Mouse (Mus musculus) embryonic facial prominence, embryonic 15.5 days (tissue): ENCODE measurements at regions not wholly inside any gene's neighbourhood (a gene's known extent, or its start where the extent isn't known, plus 50 kb on each side); places are given as distances from the start of the nearest gene placed in this dataset.

Source experiments
- ATAC-seq: fragments of 200-750 bp; cut with Nextera tagmentation; 2 replicates; pipeline ENCODE4 v1.8.0; 2017; ENCODE audit warnings: low read depth, moderate TSS enrichment; ENCODE audit not compliant: insufficient number of reproducible peaks, low FRiP score, low TSS enrichment
- H3K27ac ChIP-seq: fragments of 300-500 bp; sonication (generic); replicated peaks from 2 replicates; pipeline ENCODE4 v1.5.1; 2015; ENCODE audit warnings: mild to moderate bottlenecking, inconsistent platforms
- H3K27me3 ChIP-seq: fragments of 300-500 bp; sonication (generic); 2 replicates; pipeline ENCODE4 v1.6.1; 2015; ENCODE audit warnings: inconsistent platforms
- H3K36me3 ChIP-seq: fragments of 300-500 bp; sonication (generic); 2 replicates; pipeline ENCODE4 v1.6.1; 2015; ENCODE audit warnings: mild to moderate bottlenecking, inconsistent platforms
- H3K4me1 ChIP-seq: fragments of 300-500 bp; sonication (generic); 2 replicates; pipeline ENCODE4 v1.6.1; 2015; ENCODE audit warnings: inconsistent platforms
- H3K4me2 ChIP-seq: fragments of 300-500 bp; sonication (generic); replicated peaks from 2 replicates; pipeline ENCODE4 v1.6.1; 2015; ENCODE audit warnings: mild to moderate bottlenecking, inconsistent platforms
- H3K4me3 ChIP-seq: fragments of 300-500 bp; sonication (generic); replicated peaks from 2 replicates; pipeline ENCODE4 v1.5.1; 2015; ENCODE audit warnings: mild to moderate bottlenecking, inconsistent platforms
- H3K9ac ChIP-seq: fragments of 300-500 bp; sonication (generic); 2 replicates; pipeline ENCODE4 v1.6.1; 2015; ENCODE audit warnings: inconsistent platforms
- H3K9me3 ChIP-seq: fragments of 300-500 bp; sonication (generic); replicated peaks from 2 replicates; pipeline ENCODE4 v1.6.1; 2016; ENCODE audit warnings: inconsistent platforms
- WGBS: fragments of 180-500 bp; shearing (Covaris S2); methylation state at CpG from one replicate; pipeline ENCODE4 v1.1.7; 2015; 5-methylcytosine and 5-hydroxymethylcytosine counted together

DNA sequence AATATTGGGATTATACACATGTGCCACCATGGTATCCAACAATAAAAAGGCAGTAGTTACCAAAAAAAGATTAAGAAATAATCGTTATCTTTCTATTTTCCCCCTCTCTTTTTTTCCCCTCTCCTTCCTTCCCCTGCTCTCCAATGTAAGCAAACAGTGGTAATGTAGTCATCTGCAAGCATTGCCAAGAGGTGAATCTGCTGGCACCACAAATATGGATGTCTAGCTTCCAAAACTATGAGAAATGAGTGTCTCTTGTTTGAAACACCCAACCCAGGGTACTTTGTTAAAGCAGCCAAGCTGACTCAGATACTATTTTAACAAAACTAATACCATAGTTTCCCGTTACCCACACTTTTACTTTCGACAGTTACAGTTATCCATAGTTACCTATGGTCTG, 784.2 kb downstream of the Gsdmc2 start:
- no peaks in the 10 kb centered on the region for H3K9me3 ChIP-seq
- 86% methylated on average over 3 of the region's 3 CpGs for WGBS
- no peak for ATAC-seq

DNA sequence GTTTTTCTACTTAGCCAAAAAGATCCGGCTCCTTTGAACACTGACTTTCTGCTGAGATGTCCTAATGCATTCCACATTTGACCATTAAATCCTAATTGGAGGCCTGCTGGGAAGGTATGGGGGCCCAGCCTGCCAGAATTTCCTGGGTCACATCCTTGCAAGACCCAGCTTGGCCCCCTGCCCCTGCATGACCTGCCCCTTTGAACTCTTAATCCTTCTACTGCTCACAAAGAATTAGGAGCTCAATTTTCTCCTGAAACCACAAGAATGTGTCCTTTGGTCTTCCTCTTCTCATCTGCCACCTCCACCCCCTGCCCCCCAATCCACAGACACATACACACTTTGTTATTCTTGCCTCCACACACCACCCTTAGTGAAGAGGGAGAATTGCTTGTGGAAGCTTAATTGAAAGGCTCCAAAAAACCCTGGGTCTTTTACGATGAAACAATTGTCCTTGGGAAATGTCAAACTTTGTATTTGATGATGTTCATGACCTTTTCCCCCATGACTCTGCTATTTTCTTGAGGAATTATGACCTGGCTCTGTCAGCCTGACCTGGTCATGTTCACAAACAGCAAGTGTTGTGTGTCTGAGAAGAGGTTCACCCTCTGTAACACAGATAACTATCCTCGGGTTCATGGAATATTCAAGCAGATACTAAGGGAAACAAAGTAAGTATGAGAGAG, 792.3 kb downstream of the Gsdmc2 start:
- no peak overlapping the region for H3K27ac ChIP-seq
- H3K9me3 ChIP-seq = no peaks in the 10 kb centered on the region
- H3K36me3 ChIP-seq = no peaks in the 10 kb centered on the region
- H3K4me3 ChIP-seq = no peak overlapping the region
- H3K4me2 ChIP-seq = no peak overlapping the region
- no peak for ATAC-seq
- WGBS = 21% methylated on average over 3 of the region's 3 CpGs
- H3K27me3 ChIP-seq = no peaks in the 10 kb centered on the region
- no peak overlapping the region for H3K9ac ChIP-seq
- H3K4me1 ChIP-seq = no peaks in the 10 kb centered on the region

More for the DNA sequence above, 784.2 kb downstream of the Gsdmc2 start:
- no peaks in the 10 kb centered on the region for H3K36me3 ChIP-seq
- no peak overlapping the region for H3K4me2 ChIP-seq
- H3K4me3 ChIP-seq = no peak overlapping the region
- no peak overlapping the region for H3K9ac ChIP-seq
- H3K27ac ChIP-seq = no peak overlapping the region
- no peaks in the 10 kb centered on the region for H3K27me3 ChIP-seq
- no peaks in the 10 kb centered on the region for H3K4me1 ChIP-seq

DNA sequence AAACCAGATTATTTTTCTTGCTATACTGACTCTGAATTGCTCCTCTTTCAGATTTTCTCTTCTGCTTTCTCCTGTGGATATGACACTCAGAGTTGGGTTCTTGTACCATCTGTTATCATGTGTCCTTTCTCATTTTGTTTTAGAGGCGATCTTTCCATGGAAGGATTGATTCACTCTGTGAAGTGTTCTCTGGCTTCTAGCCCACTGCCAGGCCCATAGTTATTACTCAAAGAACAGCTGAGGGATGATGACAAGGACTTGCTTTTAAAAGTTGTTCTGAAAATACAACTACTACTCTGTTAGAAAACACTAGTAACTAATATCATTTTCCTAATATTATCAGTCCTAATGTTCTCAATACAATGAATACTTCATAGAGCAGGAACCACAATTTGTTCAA, 794.9 kb downstream of the Gsdmc2 start:
- no peaks in the 10 kb centered on the region for H3K27me3 ChIP-seq
- H3K9me3 ChIP-seq = no peaks in the 10 kb centered on the region
- 93% methylated on average over 1 of the region's 1 CpGs for WGBS
- no peak for ATAC-seq
- H3K4me1 ChIP-seq = no peaks in the 10 kb centered on the region
- H3K4me3 ChIP-seq = no peak overlapping the region
- no peaks in the 10 kb centered on the region for H3K36me3 ChIP-seq
- H3K27ac ChIP-seq = no peak overlapping the region
- no peak overlapping the region for H3K4me2 ChIP-seq
- H3K9ac ChIP-seq = no peak overlapping the region

DNA sequence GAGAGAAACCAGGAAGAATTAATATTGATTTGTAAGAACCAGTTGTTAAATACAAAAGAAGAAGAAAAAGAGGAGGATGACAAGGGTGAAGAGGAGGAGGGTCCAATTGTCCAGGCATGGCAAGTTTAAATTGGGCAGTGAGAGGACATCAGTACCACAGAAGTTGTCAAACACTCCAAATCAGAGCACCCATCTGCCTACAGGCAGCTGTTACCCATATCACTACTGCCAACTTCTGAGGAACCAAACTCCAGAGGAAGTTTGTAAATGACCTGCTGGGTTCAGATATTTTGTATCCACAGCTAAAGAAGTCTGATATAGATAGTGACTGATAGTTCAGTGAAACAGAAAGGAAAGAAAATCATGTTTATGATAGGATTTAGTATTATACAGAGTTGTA, 802.6 kb downstream of the Gsdmc2 start:
- H3K4me3 ChIP-seq = no peak overlapping the region
- no peak overlapping the region for H3K9ac ChIP-seq
- no peak for ATAC-seq
- H3K27me3 ChIP-seq = no peaks in the 10 kb centered on the region
- no peak overlapping the region for H3K27ac ChIP-seq
- H3K9me3 ChIP-seq = no peaks in the 10 kb centered on the region
- H3K36me3 ChIP-seq = no peaks in the 10 kb centered on the region
- no peak overlapping the region for H3K4me2 ChIP-seq
- H3K4me1 ChIP-seq = no peaks in the 10 kb centered on the region

DNA sequence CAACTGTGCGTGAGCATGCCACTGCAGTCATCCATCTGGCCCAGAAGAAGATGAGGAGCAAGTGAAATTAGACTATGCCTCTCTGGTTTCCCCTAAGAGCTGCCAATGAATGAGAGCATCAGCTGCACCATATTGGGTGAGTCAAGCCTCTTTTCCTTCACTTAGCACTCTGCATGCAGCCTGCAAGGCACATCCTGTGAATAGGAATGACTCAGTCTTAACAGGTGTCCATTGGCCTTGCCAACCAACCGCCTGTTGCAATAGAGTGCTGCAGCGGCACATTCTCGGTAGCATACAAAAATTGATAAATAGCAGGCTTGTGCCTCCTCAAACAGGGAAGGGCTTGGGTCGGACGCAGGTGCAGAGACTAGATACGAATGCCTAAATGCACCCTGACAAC, 808.7 kb downstream of the Gsdmc2 start:
- 79% methylated on average over 7 of the region's 7 CpGs for WGBS
- Histone ChIP-seq H3K4me3 (no peak overlapping the region), H3K27ac (no peak overlapping the region), H3K4me1 (no peaks in the 10 kb centered on the region), H3K9ac (no peak overlapping the region), H3K4me2 (no peak overlapping the region), H3K27me3 (no peaks in the 10 kb centered on the region), H3K36me3 (no peaks in the 10 kb centered on the region), H3K9me3 (no peaks in the 10 kb centered on the region)
- ATAC-seq = no peak

DNA sequence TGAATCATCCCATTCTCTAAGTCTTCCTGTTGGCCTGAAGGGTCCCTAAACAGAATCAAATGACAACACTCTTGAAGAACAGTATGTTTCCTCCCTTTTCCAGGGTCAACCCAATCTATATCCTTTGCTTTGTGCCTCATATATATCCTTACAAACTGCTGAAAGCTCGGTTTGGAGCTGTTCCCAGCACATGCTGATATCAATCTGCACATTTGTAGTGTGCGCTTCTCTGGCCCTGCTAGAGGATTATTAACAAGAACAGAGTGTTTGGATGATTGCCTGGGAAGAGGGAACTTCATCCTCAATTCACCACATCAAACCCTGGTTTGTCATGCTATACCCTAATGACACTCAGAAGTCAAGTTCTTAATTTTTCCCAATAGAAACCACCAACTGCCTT, 824.2 kb downstream of the Gsdmc2 start:
- peak; percentile 80 for ATAC-seq
- Histone ChIP-seq H3K27ac (no peak overlapping the region), H3K4me3 (no peak overlapping the region), H3K27me3 (no peaks in the 10 kb centered on the region), H3K4me1 (peaks cover 10% of the 10 kb centered on the region; the same call in 1 of the 2 replicates), H3K9ac (no peak overlapping the region), H3K4me2 (no peak overlapping the region), H3K36me3 (no peaks in the 10 kb centered on the region), H3K9me3 (no peaks in the 10 kb centered on the region)
- 27% methylated on average over 2 of the region's 2 CpGs for WGBS

DNA sequence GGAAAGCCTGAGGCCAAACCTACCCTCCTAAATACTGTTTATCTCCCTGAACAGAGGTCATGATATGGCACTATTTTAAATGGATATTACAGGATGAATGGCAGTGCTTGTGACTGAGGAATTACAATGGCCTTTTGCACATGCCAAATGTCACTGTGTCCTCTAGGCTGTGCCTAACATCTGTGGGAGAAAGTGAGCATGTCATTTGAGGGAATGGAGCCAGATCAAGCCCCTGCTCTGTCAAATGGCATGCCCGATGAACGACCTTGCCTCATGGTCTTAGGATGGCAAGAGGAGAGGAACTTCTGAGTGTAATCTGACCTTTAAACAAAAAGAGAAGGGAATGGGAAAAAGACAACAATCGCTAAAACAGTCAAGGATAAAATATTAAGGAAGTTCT, 827.0 kb downstream of the Gsdmc2 start:
- no peaks in the 10 kb centered on the region for H3K9me3 ChIP-seq
- H3K27me3 ChIP-seq = no peaks in the 10 kb centered on the region
- H3K4me2 ChIP-seq = no peak overlapping the region
- H3K9ac ChIP-seq = no peak overlapping the region
- H3K27ac ChIP-seq = no peak overlapping the region
- 51% methylated on average over 3 of the region's 3 CpGs for WGBS
- ATAC-seq = no peak
- no peaks in the 10 kb centered on the region for H3K36me3 ChIP-seq
- peaks cover 10% of the 10 kb centered on the region; the same call in 1 of the 2 replicates for H3K4me1 ChIP-seq
- no peak overlapping the region for H3K4me3 ChIP-seq

DNA sequence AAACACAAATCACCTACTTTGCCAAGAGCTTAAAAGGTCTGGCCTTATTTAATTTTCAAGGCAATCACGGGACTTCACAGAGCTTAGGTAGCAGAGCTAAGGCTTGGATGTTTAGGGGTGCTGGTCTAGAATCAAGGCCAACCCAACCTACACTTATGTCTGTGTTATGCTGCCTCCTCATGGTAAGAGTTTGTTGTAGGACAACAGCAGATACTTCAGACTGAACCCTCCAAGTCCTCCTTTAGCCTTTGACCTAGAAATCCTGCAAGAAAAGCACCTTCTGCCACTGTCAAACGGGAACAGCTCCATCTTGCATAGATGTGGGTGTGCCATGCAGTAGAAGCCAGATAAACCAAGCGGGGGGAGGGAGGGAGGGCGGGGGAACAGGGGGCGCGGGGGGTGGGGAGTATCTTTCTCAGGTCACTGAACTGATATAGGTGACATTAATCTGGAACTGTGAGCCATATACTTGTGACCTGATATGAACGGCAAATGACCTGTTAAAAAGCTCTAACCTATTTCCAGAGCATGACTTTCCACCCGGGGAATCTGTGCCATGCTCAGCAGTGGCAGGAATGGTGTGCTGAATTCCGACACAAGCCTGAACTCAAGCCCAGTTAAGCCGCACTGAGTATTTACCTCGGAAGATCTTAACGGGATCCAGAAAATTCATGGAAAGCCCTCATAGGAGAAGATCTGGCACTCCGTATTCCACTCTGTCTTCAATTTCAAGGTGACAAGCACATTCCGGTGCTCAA, 838.3 kb downstream of the Gsdmc2 start:
- Histone ChIP-seq H3K27ac (no peak overlapping the region), H3K4me3 (no peak overlapping the region), H3K9ac (no peak overlapping the region), H3K4me2 (no peak overlapping the region), H3K36me3 (no peaks in the 10 kb centered on the region), H3K4me1 (no peaks in the 10 kb centered on the region), H3K9me3 (no peaks in the 10 kb centered on the region), H3K27me3 (no peaks in the 10 kb centered on the region)
- no peak for ATAC-seq
- WGBS = 66% methylated on average over 13 of the region's 14 CpGs

DNA sequence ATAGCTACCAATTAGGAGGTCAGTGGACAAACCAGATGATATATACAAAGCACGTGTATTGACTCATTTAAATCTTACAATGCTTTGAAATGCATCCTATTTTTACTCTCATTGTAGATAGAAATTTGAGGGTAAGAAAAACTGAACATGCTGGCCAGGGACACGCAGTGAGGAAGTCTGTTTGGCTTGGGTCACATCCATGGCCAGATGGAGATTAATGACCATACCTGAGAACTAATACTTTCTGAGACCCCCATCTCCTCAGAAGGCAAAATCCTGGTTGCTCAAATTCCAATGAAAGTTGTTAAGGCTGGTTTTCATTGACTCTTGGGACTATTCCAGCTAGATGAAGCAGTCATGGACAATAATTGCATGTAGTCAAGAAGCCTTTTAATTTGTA, 850.3 kb downstream of the Gsdmc2 start:
- Histone ChIP-seq H3K4me3 (no peak overlapping the region), H3K9ac (no peak overlapping the region), H3K4me2 (no peak overlapping the region), H3K27ac (no peak overlapping the region), H3K36me3 (no peaks in the 10 kb centered on the region), H3K4me1 (no peaks in the 10 kb centered on the region), H3K9me3 (no peaks in the 10 kb centered on the region), H3K27me3 (no peaks in the 10 kb centered on the region)
- 83% methylated on average over 2 of the region's 2 CpGs for WGBS
- no peak for ATAC-seq

DNA sequence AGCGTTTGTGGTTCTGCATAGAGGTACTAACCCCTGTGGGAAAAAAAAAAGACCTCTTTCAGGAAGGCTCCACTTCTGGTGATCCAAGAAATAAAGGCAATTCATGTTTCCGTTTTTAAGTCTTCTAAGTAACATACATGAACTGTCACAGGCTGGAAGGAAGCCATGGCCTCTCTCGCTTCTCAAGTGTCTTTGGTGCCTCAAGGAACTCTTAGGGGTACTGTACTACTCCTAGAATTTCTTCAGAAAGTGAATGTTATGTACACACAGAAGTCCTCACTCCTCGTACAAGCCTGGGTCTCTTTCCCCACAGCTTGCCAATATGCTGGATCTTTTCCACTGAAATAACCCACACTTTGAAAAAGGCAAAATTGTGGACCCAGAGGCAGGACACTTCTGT, 858.1 kb downstream of the Gsdmc2 start:
- H3K4me3 ChIP-seq = no peak overlapping the region
- ATAC-seq = no peak
- no peak overlapping the region for H3K27ac ChIP-seq
- no peaks in the 10 kb centered on the region for H3K27me3 ChIP-seq
- H3K4me2 ChIP-seq = no peak overlapping the region
- H3K9ac ChIP-seq = no peak overlapping the region
- H3K36me3 ChIP-seq = no peaks in the 10 kb centered on the region
- no peaks in the 10 kb centered on the region for H3K4me1 ChIP-seq
- WGBS = 64% methylated on average over 4 of the region's 4 CpGs
- no peaks in the 10 kb centered on the region for H3K9me3 ChIP-seq

DNA sequence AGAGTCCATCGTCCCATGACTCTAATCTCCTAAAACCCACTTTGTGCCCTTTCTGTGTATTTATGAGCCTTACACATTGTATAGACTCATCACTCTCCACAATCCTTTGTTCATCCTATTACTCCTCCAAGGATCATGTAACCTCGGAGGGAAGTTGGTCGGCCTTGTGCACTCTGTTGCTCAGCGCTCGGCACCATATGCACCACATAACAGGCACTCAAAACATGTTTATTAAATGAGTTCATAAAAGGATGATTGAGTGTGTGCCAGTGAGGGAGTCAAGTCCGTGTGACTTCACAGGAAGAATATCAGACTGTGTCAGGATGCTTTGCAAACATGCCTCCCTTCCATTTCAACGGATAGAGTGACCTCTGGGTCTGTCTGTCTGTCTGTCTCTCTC, 858.8 kb downstream of the Gsdmc2 start:
- Histone ChIP-seq H3K36me3 (no peaks in the 10 kb centered on the region), H3K4me1 (no peaks in the 10 kb centered on the region), H3K27ac (no peak overlapping the region), H3K27me3 (no peaks in the 10 kb centered on the region), H3K4me2 (no peak overlapping the region), H3K4me3 (no peak overlapping the region), H3K9me3 (no peaks in the 10 kb centered on the region), H3K9ac (no peak overlapping the region)
- ATAC-seq = no peak
- 71% methylated on average over 7 of the region's 7 CpGs for WGBS

DNA sequence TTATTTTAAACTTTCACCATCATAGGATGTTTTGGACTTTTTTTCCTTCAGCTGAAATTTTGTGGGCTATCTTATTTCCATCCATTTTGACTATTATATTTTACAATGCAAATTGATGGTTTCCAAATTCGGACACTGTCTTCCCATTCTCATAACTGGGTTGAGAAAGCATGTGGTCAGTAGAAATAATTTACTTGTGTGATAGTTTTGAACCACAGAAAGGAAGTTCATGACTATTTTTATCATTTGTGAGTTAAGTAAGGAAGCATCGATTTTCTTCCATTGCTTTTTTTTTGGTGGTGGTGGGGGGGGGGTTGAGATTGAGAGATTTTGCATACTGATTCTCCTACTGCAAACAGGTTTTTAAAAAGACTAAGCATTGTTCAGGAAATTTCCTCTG, 874.4 kb downstream of the Gsdmc2 start:
- Histone ChIP-seq H3K9me3 (no peaks in the 10 kb centered on the region), H3K4me1 (no peaks in the 10 kb centered on the region), H3K9ac (no peak overlapping the region), H3K4me3 (no peak overlapping the region), H3K27me3 (no peaks in the 10 kb centered on the region), H3K4me2 (no peak overlapping the region), H3K36me3 (no peaks in the 10 kb centered on the region), H3K27ac (no peak overlapping the region)
- ATAC-seq = no peak
- 77% methylated on average over 2 of the region's 2 CpGs for WGBS
